Mouse (Mus musculus): ENCODE measurements around the gene Prss48. TPM values are rescaled to one million over a fixed set of nuclear protein-coding genes. Genes with fewer than 3 reads are reported as not detected.
A peak's percentile ranks its signal among the peaks of the same experiment; 100 is the strongest.

The Prss48 gene
- polyA plus RNA-seq, 1 experiment from 2014 or later: 0.19 TPM

- H3K4me2 ChIP-seq (replicated peaks; ENCODE audit: low read depth, low read length): peak within 1 kb of the TSS; percentile 94
- H3K4me3 ChIP-seq (ENCODE audit: low read depth, low read length): peak within 1 kb of the TSS; percentile 74
- H3K4me1 ChIP-seq (replicated peaks; ENCODE audit: control insufficient read depth, insufficient read depth, low read length): no peaks in the 10 kb centered on the region; the same call in none of the 2 replicates
- under 1% methylated on average over 56 of the region's 73 CpGs for WGBS
- peak within 1 kb of the TSS; percentile 81 for H3K9ac ChIP-seq (ENCODE audit: low read depth, low read length)
- peak; percentile 91 for ATAC-seq (ENCODE audit: low FRiP score)
- no peaks in the 10 kb centered on the region for H3K9me3 ChIP-seq (ENCODE audit: control insufficient read depth, low read length)
- H3K27me3 ChIP-seq (ENCODE audit: control insufficient read depth, insufficient read depth, low read length): no peaks in the 10 kb centered on the region
- 0 out of 2 replicates have a peak within 1 kb of the TSS, but pooled peaks have one; percentile 17 for H3K27ac ChIP-seq (ENCODE audit: low read depth, low read length)
- no peaks in the 10 kb centered on the region for H3K36me3 ChIP-seq (ENCODE audit: control insufficient read depth, insufficient read depth, low read length)
- DNase-seq (ENCODE audit: low spot score): peak; percentile 77
These were observed 31.3 kb downstream of the Prss48 start, which contains the start of gene Sh3d19 for GRCm38 (mm10) chr3:85970742-85971598. Gene Sh3d19 (plus strand): TSS chr3:85971109.

- DNase-seq (ENCODE audit: low spot score): no peak
- no peaks in the 10 kb centered on the region for H3K9me3 ChIP-seq (ENCODE audit: control insufficient read depth, low read length)
- H3K4me2 ChIP-seq (replicated peaks; ENCODE audit: low read depth, low read length): no peak overlapping the region
- H3K4me1 ChIP-seq (replicated peaks; ENCODE audit: control insufficient read depth, insufficient read depth, low read length): no peaks in the 10 kb centered on the region; the same call in none of the 2 replicates
- H3K4me3 ChIP-seq (ENCODE audit: low read depth, low read length): no peak overlapping the region
- H3K27me3 ChIP-seq (ENCODE audit: control insufficient read depth, insufficient read depth, low read length): no peaks in the 10 kb centered on the region
- ATAC-seq (ENCODE audit: low FRiP score): no peak
- 89% methylated on average over 8 of the region's 8 CpGs for WGBS
- H3K36me3 ChIP-seq (ENCODE audit: control insufficient read depth, insufficient read depth, low read length): no peaks in the 10 kb centered on the region
- H3K27ac ChIP-seq (ENCODE audit: low read depth, low read length): no peak overlapping the region
- no peak overlapping the region for H3K9ac ChIP-seq (ENCODE audit: low read depth, low read length)
These were observed 33.3 kb downstream of the Prss48 start for GRCm38 (mm10) chr3:85969040-85969439.

- 91% methylated on average over 4 of the region's 4 CpGs for WGBS
- no peak for ATAC-seq (ENCODE audit: low FRiP score)
These were observed 36.8 kb downstream of the Prss48 start for GRCm38 (mm10) chr3:85965479-85965878.

GRCm38 (mm10) chr3:85961134-85961533 lies 41.2 kb downstream of the Prss48 start:
- WGBS: 53% methylated on average over 5 of the region's 5 CpGs
- no peaks in the 10 kb centered on the region for H3K4me1 ChIP-seq (replicated peaks; ENCODE audit: control insufficient read depth, insufficient read depth, low read length)
- DNase-seq (ENCODE audit: low spot score): no peak
- no peaks in the 10 kb centered on the region for H3K9me3 ChIP-seq (ENCODE audit: control insufficient read depth, low read length)
- H3K4me2 ChIP-seq (replicated peaks; ENCODE audit: low read depth, low read length): no peak overlapping the region
- H3K27ac ChIP-seq (ENCODE audit: low read depth, low read length): no peak overlapping the region
- no peak overlapping the region for H3K4me3 ChIP-seq (ENCODE audit: low read depth, low read length)
- ATAC-seq (ENCODE audit: low FRiP score): no peak
- H3K27me3 ChIP-seq (ENCODE audit: control insufficient read depth, insufficient read depth, low read length): no peaks in the 10 kb centered on the region
- no peaks in the 10 kb centered on the region for H3K36me3 ChIP-seq (ENCODE audit: control insufficient read depth, insufficient read depth, low read length)
- no peak overlapping the region for H3K9ac ChIP-seq (ENCODE audit: low read depth, low read length)

More at GRCm38 (mm10) chr3:85965479-85965878, 36.8 kb downstream of the Prss48 start:
- DNase-seq (ENCODE audit: low spot score): no peak
- Histone ChIP-seq H3K9ac (ENCODE audit: low read depth, low read length) (no peak overlapping the region), H3K4me2 (replicated peaks; ENCODE audit: low read depth, low read length) (no peak overlapping the region), H3K4me1 (replicated peaks; ENCODE audit: control insufficient read depth, insufficient read depth, low read length) (no peaks in the 10 kb centered on the region), H3K36me3 (ENCODE audit: control insufficient read depth, insufficient read depth, low read length) (no peaks in the 10 kb centered on the region), H3K9me3 (ENCODE audit: control insufficient read depth, low read length) (no peaks in the 10 kb centered on the region), H3K27ac (ENCODE audit: low read depth, low read length) (no peak overlapping the region), H3K27me3 (ENCODE audit: control insufficient read depth, insufficient read depth, low read length) (no peaks in the 10 kb centered on the region), H3K4me3 (ENCODE audit: low read depth, low read length) (no peak overlapping the region)

- H3K36me3 ChIP-seq (ENCODE audit: control insufficient read depth, insufficient read depth, low read length): no peaks in the 10 kb centered on the region
- H3K27me3 ChIP-seq (ENCODE audit: control insufficient read depth, insufficient read depth, low read length): no peaks in the 10 kb centered on the region
- ATAC-seq (ENCODE audit: low FRiP score) (no peak), DNase-seq (ENCODE audit: low spot score) (no peak)
- H3K4me3 ChIP-seq (ENCODE audit: low read depth, low read length): no peak overlapping the region
- H3K9ac ChIP-seq (ENCODE audit: low read depth, low read length): no peak overlapping the region
- H3K4me2 ChIP-seq (replicated peaks; ENCODE audit: low read depth, low read length): no peak overlapping the region
- H3K4me1 ChIP-seq (replicated peaks; ENCODE audit: control insufficient read depth, insufficient read depth, low read length): no peaks in the 10 kb centered on the region
- 88% methylated on average over 1 of the region's 1 CpGs for WGBS
- no peaks in the 10 kb centered on the region for H3K9me3 ChIP-seq (ENCODE audit: control insufficient read depth, low read length)
- no peak overlapping the region for H3K27ac ChIP-seq (ENCODE audit: low read depth, low read length)
These were observed 42.6 kb downstream of the Prss48 start for GRCm38 (mm10) chr3:85959669-85960068.

GRCm38 (mm10) chr3:85955704-85956103 lies 46.6 kb downstream of the Prss48 start:
- H3K4me2 ChIP-seq (replicated peaks; ENCODE audit: low read depth, low read length): no peak overlapping the region
- ATAC-seq (ENCODE audit: low FRiP score) (no peak), DNase-seq (ENCODE audit: low spot score) (no peak)
- no peak overlapping the region for H3K4me3 ChIP-seq (ENCODE audit: low read depth, low read length)
- 85% methylated on average over 5 of the region's 5 CpGs for WGBS
- no peaks in the 10 kb centered on the region for H3K27me3 ChIP-seq (ENCODE audit: control insufficient read depth, insufficient read depth, low read length)
- no peaks in the 10 kb centered on the region for H3K9me3 ChIP-seq (ENCODE audit: control insufficient read depth, low read length)
- H3K36me3 ChIP-seq (ENCODE audit: control insufficient read depth, insufficient read depth, low read length): no peaks in the 10 kb centered on the region
- H3K4me1 ChIP-seq (replicated peaks; ENCODE audit: control insufficient read depth, insufficient read depth, low read length): no peaks in the 10 kb centered on the region
- no peak overlapping the region for H3K9ac ChIP-seq (ENCODE audit: low read depth, low read length)
- no peak overlapping the region for H3K27ac ChIP-seq (ENCODE audit: low read depth, low read length)

GRCm38 (mm10) chr3:85955269-85955668 lies 47.0 kb downstream of the Prss48 start:
- 92% methylated on average over 9 of the region's 9 CpGs for WGBS
- H3K4me1 ChIP-seq (replicated peaks; ENCODE audit: control insufficient read depth, insufficient read depth, low read length): no peaks in the 10 kb centered on the region

GRCm38 (mm10) chr3:85952696-85953283 lies 49.5 kb downstream of the Prss48 start:
- H3K9ac ChIP-seq (ENCODE audit: low read depth, low read length): no peak overlapping the region
- H3K4me3 ChIP-seq (ENCODE audit: low read depth, low read length): no peak overlapping the region
- no peaks in the 10 kb centered on the region for H3K4me1 ChIP-seq (replicated peaks; ENCODE audit: control insufficient read depth, insufficient read depth, low read length)
- H3K27ac ChIP-seq (ENCODE audit: low read depth, low read length): no peak overlapping the region
- no peaks in the 10 kb centered on the region for H3K36me3 ChIP-seq (ENCODE audit: control insufficient read depth, insufficient read depth, low read length)
- no peak for ATAC-seq (ENCODE audit: low FRiP score)
- 86% methylated on average over 10 of the region's 10 CpGs for WGBS
- no peak overlapping the region for H3K4me2 ChIP-seq (replicated peaks; ENCODE audit: low read depth, low read length)
- DNase-seq (ENCODE audit: low spot score): no peak
- H3K27me3 ChIP-seq (ENCODE audit: control insufficient read depth, insufficient read depth, low read length): no peaks in the 10 kb centered on the region
- no peaks in the 10 kb centered on the region for H3K9me3 ChIP-seq (ENCODE audit: control insufficient read depth, low read length)

More at GRCm38 (mm10) chr3:85955269-85955668, 47.0 kb downstream of the Prss48 start:
- Histone ChIP-seq H3K27ac (ENCODE audit: low read depth, low read length) (no peak overlapping the region), H3K27me3 (ENCODE audit: control insufficient read depth, insufficient read depth, low read length) (no peaks in the 10 kb centered on the region), H3K36me3 (ENCODE audit: control insufficient read depth, insufficient read depth, low read length) (no peaks in the 10 kb centered on the region), H3K4me2 (replicated peaks; ENCODE audit: low read depth, low read length) (no peak overlapping the region), H3K9me3 (ENCODE audit: control insufficient read depth, low read length) (no peaks in the 10 kb centered on the region), H3K4me3 (ENCODE audit: low read depth, low read length) (no peak overlapping the region), H3K9ac (ENCODE audit: low read depth, low read length) (no peak overlapping the region)
- ATAC-seq (ENCODE audit: low FRiP score) (no peak), DNase-seq (ENCODE audit: low spot score) (no peak)
